ENCODE assay signal across 1 mouse cellular context in genomic region chr9:114377168-114377567, GRCm38 (mm10).
TF ChIP-seq lines count a peak whose summit lies in the region.

No protein-coding gene starts in this region.

TF ChIP-seq in MEL, 35 proteins besides CTCF, POLR2A, EP300 and RAD21 (continued from another document):
- TF ChIP-seq ZMIZ1 (IDR thresholded peaks at IDR 0.05; ENCODE audit: low read depth, low read length), result no peak
- peak; percentile 90 for TF ChIP-seq ETS1 (IDR thresholded peaks at IDR 0.05; ENCODE audit: low read depth, low read length)
- TF ChIP-seq UBTF (IDR thresholded peaks at IDR 0.05; ENCODE audit: borderline replicate concordance, insufficient read depth, low read depth, low read length), result no peak
- peak; percentile 76 for TF ChIP-seq NRF1 (IDR thresholded peaks at IDR 0.05; ENCODE audit: insufficient read depth, low read depth, low read length, poor library complexity, severe bottlenecking)
- TF ChIP-seq ELF1 (IDR thresholded peaks at IDR 0.05; ENCODE audit: low read depth, low read length), result no peak
- no peak for TF ChIP-seq USF2 (IDR thresholded peaks at IDR 0.05; ENCODE audit: borderline replicate concordance in 1 of 2, insufficient read depth in 1 of 2, low read depth in 1 of 2, low read length in 2 of 2)
- no peak; the same call in 1 of the 2 replicates for TF ChIP-seq MAFK (IDR thresholded peaks at IDR 0.05; ENCODE audit: borderline replicate concordance, low read depth, low read length)
- peak; percentile 49; the same call in 1 of the 2 replicates for TF ChIP-seq MYC (IDR thresholded peaks at IDR 0.05; ENCODE audit: low read depth, low read length)
